Mouse (Mus musculus) liver, embryonic 14 days (tissue): Measurements from ENCODE around the gene Ppat. TPM values are rescaled to one million over a fixed set of nuclear protein-coding genes. Genes with fewer than 3 reads are reported as not detected.

Experiments used
- polyA plus RNA-seq: library from polyadenylated mRNA; depleted of rRNA; stranded (reverse); fragments of >200 nt; gene quantifications from 2 replicates; pipeline ENCODE4 v1.2.3, GENCODE M21; 2012; rRNA removed

Gene Ppat
- 16.1 and 18.6 TPM in 2 replicates for polyA plus RNA-seq

GRCm38 (mm10) chr5:76951106-76952027, at the start of gene Ppat, which contains the start of gene Paics:
Gene Ppat (minus strand): TSS chr5:76951578.
Gene Paics (plus strand): TSS chr5:76951307.

GRCm38 (mm10) chr5:76974554-76975285, 23.3 kb upstream of the Ppat start, which contains the start of gene Srp72:
Gene Srp72 (plus strand): TSS chr5:76974683.

GRCm38 (mm10) chr5:76905405-76906154, 45.8 kb downstream of the Ppat start, which contains the start of gene Aasdh:
Gene Aasdh (minus strand): TSS chr5:76905514.

Other genes with a start within 250 kb of the Ppat start
- gene Aasdh, start 46.1 kb downstream of the Ppat start, polyA plus RNA-seq: 6.5 and 7.3 TPM in 2 replicates
- 80.1 and 97.5 TPM in 2 replicates for gene Paics, start 271 bp downstream of the Ppat start, polyA plus RNA-seq
- 35.0 and 39.0 TPM in 2 replicates for gene Srp72, start 23.1 kb upstream of the Ppat start, polyA plus RNA-seq
- gene Arl9, start 52.5 kb upstream of the Ppat start, polyA plus RNA-seq: 0.32 and 0.54 TPM in 2 replicates
- 0.12 and 0.22 TPM in 2 replicates for gene Thegl, start 64.4 kb upstream of the Ppat start, polyA plus RNA-seq
- 0.62 and 0.71 TPM in 2 replicates for gene Hopx, start 163.5 kb upstream of the Ppat start, polyA plus RNA-seq